Mouse (Mus musculus) B cell, adult 2 months (primary cell): ENCODE measurements around the gene Sipa1l2.
A peak's percentile ranks its signal among the peaks of the same experiment; 100 is the strongest.

Source experiments
- DNase-seq, 2 experiments: peaks; one replicate each; pipeline ENCODE4 v3.0.0; 2022

Gene Sipa1l2

DNA sequence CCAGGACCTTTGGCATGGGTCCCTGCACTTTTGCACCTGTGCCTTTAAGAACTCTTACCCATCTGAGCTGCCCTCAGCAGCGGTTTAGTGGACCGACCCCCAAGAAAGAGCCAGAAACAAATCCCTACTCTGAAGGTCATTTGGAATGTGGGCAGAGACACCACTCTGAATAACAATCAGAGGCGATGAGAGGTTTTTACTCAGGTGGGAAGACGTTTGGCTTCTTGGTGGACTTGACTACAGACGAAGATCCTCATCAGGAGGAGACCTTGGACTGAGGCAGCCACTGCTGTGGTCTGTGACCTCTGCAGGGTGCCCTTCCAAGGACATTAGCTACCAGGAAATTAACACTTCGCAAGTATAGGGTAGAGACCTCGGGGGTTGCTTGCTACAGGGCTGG lies 177.9 kb downstream of the Sipa1l2 start:
- DNase-seq: no peak

DNA sequence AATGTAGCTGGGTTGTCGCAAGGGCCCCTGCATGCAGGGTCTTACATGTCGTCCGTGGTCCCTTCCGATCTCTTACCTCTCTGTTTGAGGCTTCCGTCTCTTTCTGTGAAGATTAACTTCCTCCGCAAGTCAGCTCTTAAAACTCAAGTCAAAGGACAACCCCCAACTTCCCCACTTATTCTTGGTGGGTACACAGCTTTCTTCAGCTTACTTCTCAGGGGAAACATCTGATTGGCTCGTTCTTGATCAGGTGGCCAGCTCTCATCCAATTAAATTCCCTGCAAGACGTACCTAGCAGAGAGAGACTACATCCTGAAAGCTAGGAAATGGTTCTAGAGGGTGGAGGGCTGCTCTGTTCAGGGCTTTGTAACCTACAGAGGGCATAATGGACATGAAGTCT lies 178.3 kb downstream of the Sipa1l2 start:
- peak; percentile 5 to 14 for DNase-seq

GRCm38 (mm10) chr8:125390506-125390895 lies 179.1 kb downstream of the Sipa1l2 start:
- no peak for DNase-seq

DNA sequence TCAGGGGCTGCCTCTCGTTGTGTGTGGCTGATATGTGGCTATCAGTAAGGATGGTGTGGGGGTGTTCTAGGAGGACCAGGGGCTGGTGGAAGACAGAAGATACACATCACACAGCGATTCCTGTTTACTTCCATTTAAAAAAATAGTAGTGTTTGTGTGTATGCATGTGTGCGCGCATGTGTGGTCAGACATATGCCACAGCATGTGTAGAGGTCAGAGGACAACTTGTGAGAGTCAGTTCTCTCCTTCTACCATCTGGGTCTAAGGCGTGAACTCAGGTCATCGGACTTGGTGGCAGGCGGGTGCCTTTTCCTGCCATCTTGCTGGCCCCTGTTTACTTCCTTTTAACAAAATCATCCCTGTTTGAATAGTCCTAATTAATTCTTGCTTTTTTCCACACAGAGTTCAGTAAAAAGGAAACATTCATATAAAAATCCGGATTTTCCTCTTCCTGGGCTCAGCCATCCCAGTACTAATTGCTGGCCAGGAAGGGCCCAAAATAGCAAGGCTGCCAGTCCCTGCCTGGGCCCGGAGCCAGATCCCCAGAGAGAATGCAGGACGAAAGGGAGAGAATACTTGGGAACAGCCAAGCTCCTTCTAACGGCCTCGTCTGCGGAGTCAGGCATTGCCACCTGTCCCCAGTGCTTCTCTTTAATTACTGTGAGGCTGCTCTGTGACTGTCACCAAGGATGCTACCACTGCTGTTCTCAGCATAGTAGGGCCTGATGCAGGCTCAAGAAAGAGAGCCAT lies 179.7 kb downstream of the Sipa1l2 start:
- DNase-seq: no peak

DNA sequence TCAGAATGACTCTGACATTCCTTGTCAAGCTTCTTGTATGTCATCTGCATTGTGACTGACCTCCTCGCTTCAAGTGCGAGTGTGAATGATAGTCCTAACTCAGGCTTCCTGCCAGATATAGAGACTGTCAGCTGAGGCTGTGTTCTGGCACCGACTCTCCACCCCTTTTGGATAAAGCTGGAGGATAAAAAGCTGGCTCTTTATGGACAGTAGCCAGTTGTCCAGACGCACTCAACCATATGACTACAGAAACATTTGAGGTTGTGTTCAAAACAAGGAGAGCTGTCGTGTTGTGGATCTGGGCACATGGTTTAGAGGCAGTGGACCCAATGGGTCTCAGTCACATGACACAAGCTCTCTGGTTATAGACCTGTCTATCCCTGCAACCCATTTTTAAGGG lies 180.3 kb downstream of the Sipa1l2 start:
- no peak for DNase-seq

GRCm38 (mm10) chr8:125388404-125389180 lies 181.0 kb downstream of the Sipa1l2 start:
- DNase-seq: peak; percentile 20 to 29

- no peak for DNase-seq
These were observed 184.0 kb downstream of the Sipa1l2 start for GRCm38 (mm10) chr8:125385519-125386150.

- no peak for DNase-seq
These were observed 184.9 kb downstream of the Sipa1l2 start for GRCm38 (mm10) chr8:125384551-125385183.

DNA sequence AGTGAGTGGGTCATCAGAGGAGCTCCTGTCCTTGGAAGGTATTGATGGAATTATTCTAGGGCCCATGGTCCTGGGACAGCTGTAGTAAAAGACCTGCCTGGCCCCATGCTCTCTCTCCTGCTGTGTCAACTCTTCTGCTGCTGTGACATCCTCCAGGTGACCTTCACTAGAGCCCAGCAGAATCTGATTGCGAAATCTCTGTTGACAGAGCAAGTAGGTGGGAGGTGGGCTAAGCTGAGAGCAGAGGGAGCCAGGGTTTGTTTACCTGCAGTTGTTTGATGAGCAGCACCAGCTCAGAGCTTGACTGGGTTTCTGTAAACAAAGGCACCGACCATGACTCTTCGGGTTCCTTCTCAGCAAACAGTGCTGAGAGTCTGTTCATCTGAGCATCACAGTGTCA lies 187.9 kb downstream of the Sipa1l2 start:
- DNase-seq: no peak

DNA sequence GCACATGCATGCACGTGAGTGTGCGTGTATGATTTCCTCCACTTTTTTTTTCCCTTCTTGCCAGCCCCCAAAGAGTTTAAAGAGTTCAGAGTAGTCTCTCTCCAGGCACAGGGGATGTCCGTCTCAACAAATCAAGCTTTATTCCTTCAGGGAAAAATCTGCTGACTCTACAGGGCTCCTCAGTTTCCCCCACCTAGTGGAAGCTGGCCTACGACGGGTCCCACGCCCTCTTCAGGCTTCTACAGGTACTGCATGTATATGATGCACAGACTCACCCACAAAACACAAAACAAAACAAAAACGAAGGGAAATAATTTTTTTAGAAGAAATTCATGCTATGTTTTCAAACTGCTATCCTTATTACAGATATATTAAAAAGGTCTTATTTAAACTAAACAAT lies 189.7 kb downstream of the Sipa1l2 start:
- no peak for DNase-seq

DNA sequence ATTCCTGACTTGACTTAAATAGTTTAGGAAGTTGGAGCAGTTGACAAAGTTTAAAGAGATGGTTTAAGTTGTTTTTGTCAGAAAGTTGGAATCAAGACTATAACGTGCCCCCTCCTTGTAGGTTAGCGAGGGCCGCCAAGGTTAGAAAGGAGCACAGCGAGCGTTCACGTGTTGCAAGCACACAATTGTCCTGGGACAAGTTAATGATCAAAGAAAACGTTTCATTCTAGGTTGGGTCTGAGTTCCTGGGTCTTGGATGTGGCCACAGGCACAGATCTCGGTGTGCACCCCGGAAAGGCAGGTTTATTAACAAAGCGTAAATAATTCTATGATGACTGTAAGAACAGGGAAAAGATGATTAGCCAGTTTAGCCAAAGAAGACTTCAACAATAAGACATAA lies 190.5 kb downstream of the Sipa1l2 start:
- no peak for DNase-seq

GRCm38 (mm10) chr8:125377704-125378103 lies 191.9 kb downstream of the Sipa1l2 start:
- no peak for DNase-seq

DNA sequence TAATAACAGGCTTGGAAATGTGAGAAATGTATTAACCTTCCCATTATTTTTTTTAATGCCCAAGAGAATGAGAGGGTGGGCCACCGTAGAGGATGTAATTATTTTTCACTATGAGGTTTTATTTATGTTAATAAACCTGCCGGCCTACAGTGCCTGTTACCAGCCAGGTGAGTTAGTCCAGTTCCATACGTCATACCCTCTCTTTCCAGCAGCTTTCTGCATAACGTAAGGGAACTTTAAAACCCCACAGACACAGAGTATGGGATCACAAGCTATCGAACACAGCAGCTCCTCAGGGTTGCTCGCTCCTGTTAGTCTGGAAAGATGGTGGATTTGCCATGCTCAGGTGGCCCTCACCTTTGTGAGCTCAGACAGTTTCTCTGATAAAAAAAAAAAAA lies 193.2 kb downstream of the Sipa1l2 start:
- no peak for DNase-seq

DNA sequence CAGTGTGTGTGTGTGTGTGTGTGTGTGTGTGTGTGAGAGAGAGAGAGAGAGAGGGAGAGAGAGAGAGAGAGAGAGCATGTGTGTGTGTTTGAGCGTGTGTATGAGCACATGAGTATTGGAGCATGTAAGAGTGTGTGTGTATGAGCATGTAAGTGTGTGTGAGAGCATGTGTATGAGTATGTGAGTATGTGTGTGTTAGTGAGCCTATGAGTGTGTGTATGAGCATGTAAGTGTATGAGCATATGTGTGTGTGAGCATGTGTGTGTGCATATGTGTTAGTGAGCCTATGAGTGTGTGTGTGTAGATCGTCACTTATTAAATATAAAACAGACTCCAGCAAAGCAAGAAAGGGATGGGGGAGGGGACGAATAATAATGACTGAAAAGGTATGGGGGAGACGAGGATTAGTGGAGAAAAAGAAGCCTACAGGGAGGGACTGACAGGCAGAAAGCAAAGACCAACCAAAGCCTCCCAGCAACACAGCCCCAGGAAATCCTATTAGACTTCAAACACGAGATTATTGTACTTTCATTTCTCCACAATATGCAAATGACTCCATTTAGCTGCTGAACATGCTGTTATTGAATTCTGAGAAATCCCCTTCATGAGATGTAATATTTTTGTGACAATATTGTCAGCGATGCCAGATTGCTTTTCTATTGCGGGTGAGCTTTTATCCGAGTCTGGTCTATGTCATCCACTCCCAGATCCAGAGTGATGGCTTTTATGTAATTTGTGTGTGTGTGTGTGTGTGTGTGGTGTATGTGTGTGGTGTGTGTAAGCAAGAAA lies 193.8 kb downstream of the Sipa1l2 start:
- no peak for DNase-seq

GRCm38 (mm10) chr8:125372596-125372995 lies 197.0 kb downstream of the Sipa1l2 start:
- no peak for DNase-seq

GRCm38 (mm10) chr8:125369491-125370236 lies 199.9 kb downstream of the Sipa1l2 start:
- no peak for DNase-seq

DNA sequence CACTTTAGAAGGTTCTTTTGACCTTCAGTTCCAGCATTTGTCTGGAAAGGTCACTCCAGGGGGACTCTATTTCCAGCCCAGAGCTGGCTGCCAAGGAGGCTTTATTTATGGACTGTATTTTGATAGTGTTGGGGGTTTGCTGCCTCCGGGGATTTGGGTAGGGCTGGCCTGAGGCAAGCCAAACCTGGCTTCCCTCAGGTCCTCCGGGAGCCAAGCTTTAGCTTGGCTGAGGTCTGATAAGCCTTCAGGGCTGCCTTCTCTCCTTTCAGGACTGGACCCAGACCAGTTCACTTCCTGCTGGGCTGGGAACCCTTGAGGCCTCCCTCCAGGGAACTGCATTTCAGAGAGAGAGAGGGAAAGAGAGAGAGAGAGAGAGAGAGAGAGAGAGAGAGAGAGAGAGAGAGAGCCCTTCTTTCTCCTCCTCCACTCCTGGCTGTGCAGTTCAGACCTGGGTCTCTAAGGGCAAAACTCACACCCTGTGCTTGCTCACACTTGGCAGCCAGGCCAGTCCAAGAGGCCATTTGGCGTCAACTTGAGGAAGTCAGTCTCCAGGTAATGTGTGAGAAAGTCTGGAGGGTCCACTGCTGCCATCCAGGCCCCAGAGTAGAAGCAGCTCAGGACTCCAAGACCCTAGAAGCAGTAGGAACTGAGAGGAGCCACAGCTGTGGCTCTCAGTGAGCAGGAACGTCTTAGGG lies 201.1 kb downstream of the Sipa1l2 start:
- no peak for DNase-seq
